Mouse (Mus musculus) R1 (cell line): Measurements from ENCODE around the gene Reln.

Experiments
- DNase-seq: peaks from one replicate; pipeline ENCODE4 v3.0.0-alpha.2; 2018; ENCODE audit warnings: low read depth, low spot score

Reln gene

GRCm38 (mm10) chr5:22118456-22118855, 226.0 kb downstream of the Reln start:
- DNase-seq, result no peak

GRCm38 (mm10) chr5:22116922-22117321, 227.6 kb downstream of the Reln start:
- DNase-seq, result no peak

GRCm38 (mm10) chr5:22106811-22107485, 237.6 kb downstream of the Reln start:
- no peak for DNase-seq

DNA sequence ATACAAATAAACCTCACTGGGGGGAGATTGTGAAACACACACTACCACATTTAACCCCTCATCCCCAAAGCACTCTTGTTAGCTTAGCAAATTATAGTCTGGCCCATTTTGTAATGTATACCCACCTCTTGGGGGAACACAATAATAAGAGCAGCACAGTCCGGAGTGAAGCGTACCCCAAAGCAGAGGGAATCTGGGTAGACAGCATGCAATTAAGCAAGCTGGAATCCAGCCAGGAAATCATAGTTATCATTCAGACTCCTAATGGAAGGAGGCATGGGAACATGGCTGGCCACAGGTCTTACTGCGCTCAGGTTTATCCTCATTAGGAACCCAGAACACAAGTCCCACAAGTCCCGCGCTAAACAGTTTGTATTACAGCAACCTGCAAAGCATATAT, 249.5 kb downstream of the Reln start:
- DNase-seq, result no peak

GRCm38 (mm10) chr5:22094043-22094442, 250.5 kb downstream of the Reln start:
- DNase-seq, result no peak

DNA sequence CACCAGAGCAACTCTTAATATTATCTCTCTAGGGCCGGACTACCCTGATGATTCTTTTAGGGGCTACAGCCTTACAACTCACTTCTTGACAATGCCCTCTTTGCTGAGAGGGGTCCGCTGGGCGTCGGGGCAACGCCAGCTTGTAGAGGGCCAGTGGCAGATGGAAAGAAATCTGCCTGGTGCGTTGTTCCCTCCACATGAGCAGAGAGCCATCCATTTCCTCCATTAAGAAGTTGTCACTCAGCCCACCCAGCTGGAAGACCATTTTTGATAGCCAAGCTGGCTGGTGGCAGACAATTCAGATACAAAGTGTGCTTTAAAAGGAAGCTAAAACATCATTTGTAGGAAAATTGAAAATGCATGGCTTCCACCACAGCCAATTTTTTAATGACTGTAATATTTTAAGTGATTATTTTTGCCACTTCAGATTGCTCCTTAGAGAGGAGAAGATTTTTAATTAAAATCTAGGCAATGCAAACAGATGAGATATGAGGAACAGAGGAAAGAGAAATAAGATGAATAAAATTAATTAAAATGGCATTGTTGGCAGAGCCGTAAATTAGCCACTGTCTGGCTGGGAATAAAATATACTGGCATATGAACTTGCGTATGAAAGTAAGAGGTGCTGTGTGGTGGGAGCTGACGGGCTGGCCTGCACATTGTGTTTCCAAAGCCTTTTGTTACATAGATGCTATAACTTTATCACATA, 251.2 kb downstream of the Reln start:
- DNase-seq, result no peak

GRCm38 (mm10) chr5:22080468-22080986, 264.0 kb downstream of the Reln start:
- no peak for DNase-seq

DNA sequence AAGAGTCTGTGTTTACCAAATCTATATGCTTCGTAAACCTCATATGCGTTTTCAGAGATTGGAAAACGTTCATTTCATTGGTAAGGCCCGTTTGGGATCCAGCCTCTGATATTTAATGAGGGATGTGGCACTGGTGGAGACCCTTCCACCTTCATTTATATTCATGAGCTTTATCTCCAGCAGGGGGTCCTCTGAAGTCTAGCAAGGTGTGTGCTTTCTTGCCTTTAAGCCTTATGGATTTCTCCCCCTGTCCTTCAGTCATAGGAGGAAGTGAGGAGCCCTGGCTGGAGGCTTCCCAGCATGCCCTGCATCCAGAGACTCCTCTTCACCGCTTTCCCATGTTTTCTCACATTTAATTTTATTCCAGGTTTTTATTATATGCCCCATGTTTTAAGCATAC, 269.5 kb downstream of the Reln start:
- DNase-seq, result no peak

- no peak for DNase-seq
Observed at GRCm38 (mm10) chr5:22072591-22072990, 271.9 kb downstream of the Reln start.

GRCm38 (mm10) chr5:22059251-22059650, 285.3 kb downstream of the Reln start:
- no peak for DNase-seq

DNA sequence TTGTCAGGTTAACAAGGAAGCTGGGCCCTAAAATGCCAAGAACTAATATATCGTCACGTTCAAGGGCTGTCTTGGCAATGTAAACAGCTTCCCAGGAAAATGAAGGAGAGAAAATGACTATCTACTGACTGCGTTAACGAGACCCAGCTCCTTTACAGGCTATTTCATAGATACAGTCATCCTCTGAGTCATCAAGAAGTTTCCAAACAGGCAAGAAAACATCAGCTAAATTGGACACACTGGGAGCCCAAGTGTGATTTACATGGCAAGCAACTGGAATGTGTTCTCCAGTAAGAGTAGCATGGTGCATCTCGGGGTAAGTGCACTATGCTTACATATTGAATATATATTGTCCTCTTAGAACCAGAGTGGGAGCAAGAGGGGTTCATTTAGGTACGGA, 302.7 kb downstream of the Reln start:
- no peak for DNase-seq

DNA sequence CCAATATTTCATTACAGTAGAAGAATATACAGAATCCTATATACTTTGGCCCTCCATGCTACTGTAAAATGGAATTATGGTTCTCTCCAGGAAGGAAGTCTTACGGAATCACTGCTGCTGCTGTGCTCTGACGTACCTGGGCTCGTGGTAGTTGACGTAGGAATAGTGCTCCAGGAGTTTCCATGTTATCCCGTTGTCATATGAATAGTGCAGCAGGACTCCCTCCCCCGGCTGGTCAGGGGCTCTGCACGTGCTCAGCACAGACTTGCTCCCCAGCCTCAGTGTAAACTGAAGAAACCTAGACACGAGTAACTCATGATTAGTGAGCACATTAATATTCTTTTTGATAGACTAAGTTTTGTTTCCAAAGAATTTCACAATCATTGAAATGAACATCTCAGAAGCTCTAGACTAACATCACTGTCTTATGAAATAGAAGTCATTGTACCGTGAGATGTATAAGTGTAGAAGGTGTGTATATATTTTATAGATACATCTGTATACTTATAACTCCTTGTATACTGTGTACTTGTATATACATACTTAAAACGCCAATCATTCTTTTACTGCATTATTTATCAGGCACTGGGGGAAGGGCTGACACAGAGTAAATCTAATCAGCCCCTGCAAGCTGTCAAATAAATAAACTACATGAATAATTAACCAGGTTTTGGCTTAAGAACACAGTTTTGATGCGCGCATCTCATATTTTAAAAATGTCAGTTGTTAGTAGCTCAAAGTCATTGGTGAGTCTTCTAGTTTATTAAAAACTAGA, 304.9 kb downstream of the Reln start:
- DNase-seq, result no peak

- DNase-seq, result no peak
Observed at GRCm38 (mm10) chr5:22035201-22035600, 309.3 kb downstream of the Reln start.

- DNase-seq, result no peak
Observed at GRCm38 (mm10) chr5:22033039-22033438, 311.5 kb downstream of the Reln start.

- no peak for DNase-seq
Observed at GRCm38 (mm10) chr5:22031653-22032052, 312.8 kb downstream of the Reln start.

DNA sequence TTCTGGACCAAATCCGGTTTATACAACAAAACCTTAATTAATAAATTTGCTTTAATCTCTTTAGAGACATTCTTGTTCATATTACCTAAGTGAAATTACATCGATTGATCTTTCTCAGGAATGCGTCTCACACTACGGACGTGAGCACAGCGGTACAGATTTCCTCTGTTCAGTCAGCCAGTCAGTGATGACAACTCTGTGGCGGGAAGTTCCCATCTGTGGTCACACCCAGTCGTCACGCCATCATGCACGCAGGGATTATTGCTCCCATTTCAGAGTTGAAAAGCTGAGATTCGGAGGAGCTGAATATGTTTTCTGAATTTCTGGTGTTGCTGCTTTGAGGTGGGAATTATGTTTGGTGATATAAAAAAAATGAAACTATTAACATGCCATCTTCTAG, 316.1 kb downstream of the Reln start:
- DNase-seq, result no peak

DNA sequence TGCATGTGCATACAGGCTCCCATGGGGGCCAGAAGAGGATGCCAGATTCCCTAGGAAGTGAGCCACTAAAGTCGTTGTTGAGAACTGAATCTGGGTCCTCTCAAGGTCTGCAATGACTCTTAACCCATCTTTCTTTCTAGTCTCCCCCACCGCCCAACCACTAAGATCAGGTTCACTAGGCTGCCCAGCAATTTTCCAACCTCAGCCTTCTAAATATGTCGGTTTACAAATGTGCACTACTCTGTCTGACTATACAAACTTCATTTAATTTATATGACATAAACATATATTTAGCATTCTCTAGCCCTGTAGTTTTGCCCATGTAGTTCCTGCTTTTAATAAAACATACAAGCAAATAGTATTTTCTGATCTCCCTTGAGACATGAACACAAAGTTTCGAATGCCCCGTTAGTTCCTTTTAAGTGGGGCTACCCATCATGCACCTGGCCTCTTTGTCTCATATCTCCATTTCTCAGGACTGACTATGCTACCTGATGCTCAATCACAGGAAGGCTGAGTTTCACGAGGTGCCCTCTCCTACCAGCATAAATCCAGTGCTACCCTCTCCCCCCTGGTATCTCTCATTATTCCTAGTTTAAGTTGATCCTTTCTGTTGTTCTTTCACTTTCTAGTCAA, 317.1 kb downstream of the Reln start:
- DNase-seq, result no peak

GRCm38 (mm10) chr5:22025746-22026145, 318.8 kb downstream of the Reln start:
- no peak for DNase-seq

DNA sequence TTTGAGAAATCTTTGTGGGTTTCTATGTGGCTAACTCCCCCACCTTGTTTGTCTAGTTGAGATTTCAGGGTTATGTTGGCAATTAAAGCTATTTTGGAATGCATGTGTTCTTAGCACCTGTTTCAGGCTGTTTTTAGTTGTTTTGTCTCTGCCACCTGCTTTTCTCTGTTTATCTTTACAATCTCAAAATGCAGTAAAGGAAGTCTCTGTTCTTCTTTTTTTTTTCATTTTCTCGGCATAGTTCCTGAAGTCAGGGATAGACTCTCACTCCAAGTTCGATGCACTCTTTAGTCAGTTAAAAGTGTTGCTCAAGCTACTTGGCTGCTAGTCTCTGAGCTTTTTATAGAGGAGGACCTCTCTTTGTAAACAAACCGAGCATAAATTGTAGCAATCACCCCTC, 320.4 kb downstream of the Reln start:
- no peak for DNase-seq

DNA sequence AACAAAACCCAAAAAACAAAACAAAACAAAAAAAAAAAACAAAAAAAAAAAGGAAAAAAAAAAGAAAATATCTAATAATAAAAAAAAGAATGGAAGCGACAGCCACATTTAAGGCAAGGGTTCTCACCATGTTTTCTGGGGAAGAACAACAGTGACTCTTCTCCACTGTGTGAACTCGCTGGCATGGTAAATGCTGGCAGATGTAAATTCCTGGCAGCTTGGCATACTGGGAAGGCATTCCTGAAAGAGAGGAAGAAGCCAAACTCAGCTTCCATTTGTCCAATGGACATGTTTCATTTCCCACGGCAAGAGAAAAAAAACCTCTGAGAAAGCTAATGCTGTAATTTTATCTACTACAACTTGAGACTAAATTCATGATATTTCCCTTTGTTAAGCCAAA, 326.6 kb downstream of the Reln start:
- no peak for DNase-seq

- DNase-seq, result no peak
Observed at GRCm38 (mm10) chr5:22014459-22014858, 330.0 kb downstream of the Reln start.

DNA sequence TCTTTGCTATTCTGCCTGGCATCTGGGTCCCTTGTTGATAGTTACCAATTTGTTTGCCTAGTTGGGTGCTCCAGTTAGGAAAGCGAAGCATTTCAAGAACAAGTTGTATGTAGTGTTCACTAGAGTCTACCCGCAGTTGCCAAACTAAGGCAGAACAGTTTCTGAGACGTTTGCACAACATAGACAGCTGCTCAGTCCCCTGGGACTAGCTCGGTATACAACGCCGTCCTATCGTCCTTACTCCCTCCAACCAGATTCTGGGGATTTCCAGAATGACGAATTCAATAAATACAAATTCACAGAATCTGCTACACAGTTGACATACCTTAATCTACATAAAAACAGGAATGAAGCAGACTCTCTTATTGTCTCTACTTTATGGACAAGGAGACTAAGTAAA, 335.4 kb downstream of the Reln start:
- no peak for DNase-seq
